Mouse (Mus musculus) testis, adult 2 months (tissue): ENCODE data around the gene Rccd1. TPM values are rescaled to one million over a fixed set of nuclear protein-coding genes. Genes with fewer than 3 reads are reported as not detected.

ENCODE experiments used
- H3K27ac ChIP-seq: fragments of 200-500 bp; 2 replicates; pipeline ENCODE4 v1.5.1; 2012; ENCODE audit warnings: low read depth, low read length; ENCODE audit not compliant: control insufficient read depth, insufficient read depth
- H3K27me3 ChIP-seq: fragments of 200-500 bp; 2 replicates; pipeline ENCODE4 v1.6.1; 2012; ENCODE audit warnings: mild to moderate bottlenecking, low read length, moderate library complexity; ENCODE audit not compliant: control insufficient read depth, insufficient read depth
- H3K36me3 ChIP-seq: fragments of 200-500 bp; 2 replicates; pipeline ENCODE4 v1.6.1; 2012; ENCODE audit warnings: mild to moderate bottlenecking, low read length; ENCODE audit not compliant: control insufficient read depth, insufficient read depth
- H3K4me1 ChIP-seq: fragments of 200-500 bp; 2 replicates; pipeline ENCODE4 v1.6.1; 2012; ENCODE audit warnings: low read length; ENCODE audit not compliant: control insufficient read depth, insufficient read depth
- H3K4me3 ChIP-seq: fragments of 200-500 bp; 2 replicates; pipeline ENCODE4 v1.5.1; 2012; ENCODE audit warnings: low read depth, mild to moderate bottlenecking, low read length, moderate library complexity, mixed read lengths; ENCODE audit not compliant: control insufficient read depth
- CTCF ChIP-seq: fragments of 200-500 bp; IDR thresholded peaks from 2 replicates; pipeline ENCODE4 v1.5.1; 2012; ENCODE audit warnings: low read depth, mild to moderate bottlenecking, inconsistent platforms, low read length, moderate library complexity; ENCODE audit not compliant: control insufficient read depth, insufficient read depth, insufficient replicate concordance
- POLR2A ChIP-seq: fragments of 200-500 bp; IDR thresholded peaks from 2 replicates; pipeline ENCODE4 v1.6.1; 2012; ENCODE audit warnings: low read depth, mild to moderate bottlenecking, inconsistent platforms, low read length, moderate library complexity; ENCODE audit not compliant: control insufficient read depth
- polyA plus RNA-seq: library from polyadenylated mRNA; depleted of rRNA; stranded (reverse); fragments of >200 nt; gene quantifications from 2 replicates; pipeline ENCODE4 v1.2.3, GENCODE M21; 2012

Rccd1 gene
- polyA plus RNA-seq, 1 experiment: 5.6 TPM

DNA sequence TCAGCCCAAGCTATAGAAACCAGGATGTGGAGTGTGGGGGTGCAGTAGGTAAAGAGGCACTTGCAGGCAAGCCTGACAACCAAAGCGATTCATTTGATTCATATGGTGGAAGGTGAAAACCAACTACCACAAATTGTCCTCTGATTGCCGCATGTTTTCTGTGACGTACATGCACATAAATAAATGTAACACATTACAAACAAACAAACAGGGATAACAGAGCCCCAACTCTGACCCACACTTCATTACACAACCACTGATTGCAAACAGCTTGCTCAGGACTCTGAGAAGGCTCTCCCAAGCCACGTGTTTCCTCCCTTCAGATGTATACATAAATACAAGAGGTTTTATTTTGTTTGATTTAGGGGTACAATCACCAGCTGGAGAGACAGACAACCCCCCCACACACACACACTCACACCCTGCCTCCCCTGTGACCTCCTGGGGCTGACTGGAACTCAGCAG, 45.7 kb upstream of the Rccd1 start:
- Histone ChIP-seq H3K4me1 (peaks cover 7% of the 10 kb centered on the region), H3K27ac (peak overlapping the region; percentile 92), H3K27me3 (no peaks in the 10 kb centered on the region), H3K36me3 (peaks cover 5% of the 10 kb centered on the region), H3K4me3 (peak overlapping the region; percentile 96)
- TF ChIP-seq POLR2A (no peak), CTCF (no peak)

DNA sequence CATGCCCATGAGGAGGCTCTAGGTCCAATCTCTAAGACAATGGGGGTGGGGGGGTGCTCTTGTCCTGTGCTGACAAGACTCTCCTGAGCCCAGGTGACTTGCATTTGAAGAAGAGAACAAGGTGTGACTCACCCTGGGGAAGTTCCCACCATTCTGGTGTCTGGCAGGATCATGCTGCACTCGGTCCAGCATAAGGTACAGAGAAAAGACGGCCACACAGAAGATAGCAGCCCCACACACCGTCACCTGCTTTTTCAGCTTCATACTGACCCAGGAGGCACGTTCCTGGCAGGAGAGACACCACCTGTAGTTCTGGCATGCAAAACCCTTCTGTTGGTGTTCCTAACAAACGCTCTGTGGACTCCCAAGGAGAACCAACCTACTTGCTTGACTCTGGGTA, 45.2 kb upstream of the Rccd1 start:
- Histone ChIP-seq H3K27me3 (no peaks in the 10 kb centered on the region), H3K4me1 (peaks cover 7% of the 10 kb centered on the region), H3K4me3 (peak overlapping the region; percentile 96; the same call in 1 of the 2 replicates), H3K27ac (0 out of 2 replicates have a peak overlapping the region, but pooled peaks have one; percentile 20), H3K36me3 (peaks cover 5% of the 10 kb centered on the region)
- TF ChIP-seq CTCF (no peak), POLR2A (no peak)

DNA sequence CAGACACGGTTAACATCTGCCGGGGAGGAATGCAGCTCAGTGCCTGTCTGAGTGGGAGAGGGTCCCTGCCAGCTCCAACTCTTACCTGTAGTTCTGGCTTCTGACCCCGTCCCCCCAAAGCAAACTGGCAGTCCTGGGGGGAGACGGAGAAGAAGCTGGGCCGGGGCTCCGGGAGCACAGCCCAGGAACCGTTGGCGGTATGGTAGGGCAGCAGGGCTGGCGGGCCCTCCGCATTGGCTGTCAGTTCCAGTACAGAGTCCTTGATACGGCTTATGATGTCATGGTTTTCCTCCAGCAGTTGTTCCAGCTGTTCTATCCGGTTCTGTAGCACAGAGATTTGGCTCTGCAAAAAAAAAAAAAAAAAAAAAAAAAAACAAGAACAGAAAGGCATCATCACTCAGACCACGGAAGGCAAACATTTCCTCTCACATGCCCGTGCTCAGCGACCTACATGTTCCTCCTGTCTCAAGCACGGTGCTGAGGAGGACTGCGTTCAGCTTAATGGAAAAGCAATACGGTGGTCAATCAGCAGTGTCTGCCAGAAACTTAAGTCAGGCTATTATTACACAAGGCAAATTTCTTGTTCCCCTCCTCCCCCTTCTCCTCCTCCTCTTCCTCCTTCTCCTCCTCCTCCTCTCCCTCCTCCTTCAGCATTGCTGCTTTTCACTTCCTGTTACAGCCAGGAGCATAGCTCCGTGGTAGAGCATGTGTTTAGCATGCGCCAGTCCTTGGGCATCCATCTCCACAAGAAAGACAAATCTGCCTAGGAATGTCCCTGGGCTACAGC, 44.6 kb upstream of the Rccd1 start:
- no peak for TF ChIP-seq CTCF
- TF ChIP-seq POLR2A: no peak
- peak overlapping the region; percentile 7; the same call in 1 of the 2 replicates for H3K27ac ChIP-seq

DNA sequence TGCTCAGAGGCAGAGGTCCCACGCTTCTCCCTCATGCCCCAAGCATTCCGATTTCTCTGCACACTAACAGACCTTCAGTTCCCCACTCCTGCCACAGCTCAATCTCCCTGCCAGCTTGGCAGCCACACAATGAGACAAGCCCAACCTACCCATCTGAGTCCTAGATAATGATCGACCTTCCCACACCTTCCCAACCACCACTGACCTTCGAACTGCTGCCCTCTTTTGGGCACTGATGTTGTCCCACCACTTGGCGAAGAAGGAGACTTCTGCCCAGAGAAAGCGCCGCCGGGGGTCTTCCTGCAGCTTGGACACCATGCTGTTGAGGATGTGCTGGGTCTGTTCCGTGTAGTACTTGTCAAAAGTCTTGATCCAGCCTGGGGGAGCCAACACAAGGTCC, 43.8 kb upstream of the Rccd1 start:
- TF ChIP-seq POLR2A (no peak), CTCF (no peak)
- Histone ChIP-seq H3K27me3 (no peaks in the 10 kb centered on the region), H3K36me3 (peaks cover 5% of the 10 kb centered on the region), H3K4me1 (peaks cover 7% of the 10 kb centered on the region), H3K4me3 (no peak overlapping the region), H3K27ac (no peak overlapping the region)

More for the DNA sequence above, 44.6 kb upstream of the Rccd1 start:
- H3K4me3 ChIP-seq: no peak overlapping the region
- peaks cover 7% of the 10 kb centered on the region for H3K4me1 ChIP-seq
- H3K27me3 ChIP-seq: no peaks in the 10 kb centered on the region
- peaks cover 5% of the 10 kb centered on the region for H3K36me3 ChIP-seq

DNA sequence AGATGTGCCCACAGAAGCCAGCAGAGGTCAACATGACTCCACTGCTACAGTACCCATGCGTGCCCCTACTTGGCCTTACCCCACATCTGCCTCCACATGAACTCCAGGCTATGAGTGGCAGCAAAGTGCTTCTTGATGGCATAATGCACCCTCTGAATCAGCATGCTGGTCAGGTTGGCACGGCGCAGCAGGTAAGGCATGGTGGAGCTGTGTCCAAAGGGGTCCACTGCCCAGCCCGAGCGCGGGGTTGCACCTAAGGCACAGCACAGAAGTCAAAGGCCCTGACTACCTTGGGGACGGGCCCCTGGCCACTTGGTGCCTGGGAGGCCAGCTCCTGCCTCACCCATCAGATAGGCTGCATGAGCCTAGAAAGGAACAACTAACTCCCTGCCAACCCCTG, 43.0 kb upstream of the Rccd1 start:
- TF ChIP-seq CTCF (no peak; the same call in 1 of the 2 replicates), POLR2A (no peak)
- no peak overlapping the region for H3K27ac ChIP-seq
- no peak overlapping the region for H3K4me3 ChIP-seq
- H3K27me3 ChIP-seq: no peaks in the 10 kb centered on the region
- H3K36me3 ChIP-seq: peaks cover 7% of the 10 kb centered on the region
- H3K4me1 ChIP-seq: peaks cover 7% of the 10 kb centered on the region

DNA sequence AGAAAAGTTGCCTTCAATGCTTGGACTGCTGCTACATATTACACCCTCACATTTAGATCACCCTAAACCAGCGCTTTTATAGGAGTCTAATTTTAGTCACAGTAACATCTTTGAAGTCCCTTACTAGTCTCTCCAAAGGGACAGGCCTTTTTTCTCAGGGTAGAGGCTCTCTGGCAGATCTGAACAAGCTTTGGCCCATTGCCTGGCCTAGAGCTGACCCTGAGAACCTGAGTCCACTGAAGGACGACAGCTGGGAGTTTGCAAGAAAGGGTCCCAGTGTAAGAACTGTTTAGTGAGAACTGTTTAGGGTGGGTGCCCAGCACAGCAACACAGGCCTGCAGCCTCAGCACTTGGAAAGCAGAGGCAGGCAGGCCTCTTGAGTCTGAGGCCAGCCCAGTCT, 41.5 kb upstream of the Rccd1 start:
- Histone ChIP-seq H3K36me3 (peaks cover 7% of the 10 kb centered on the region), H3K27ac (no peak overlapping the region), H3K4me1 (peaks cover 7% of the 10 kb centered on the region), H3K4me3 (no peak overlapping the region), H3K27me3 (no peaks in the 10 kb centered on the region)
- TF ChIP-seq POLR2A (no peak), CTCF (no peak)

DNA sequence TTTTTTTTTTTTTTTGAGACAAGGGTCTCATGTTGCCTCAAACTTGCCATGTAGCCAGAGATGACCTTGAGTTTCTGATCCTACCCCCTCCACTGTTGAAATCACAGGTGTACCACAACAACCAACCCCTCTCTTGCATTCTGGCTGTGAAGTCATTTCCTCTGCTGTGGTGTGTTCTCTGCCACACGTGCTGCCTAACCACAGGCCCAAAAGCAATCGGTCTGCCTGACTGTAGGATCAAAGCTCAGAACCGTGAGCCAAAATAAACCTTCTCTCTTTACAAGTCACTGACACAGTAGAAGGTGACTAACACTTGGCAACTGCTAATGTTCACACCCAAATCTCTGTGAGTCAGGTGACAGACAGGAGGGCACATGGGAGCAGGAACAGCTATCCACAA, 36.2 kb upstream of the Rccd1 start:
- no peak overlapping the region for H3K4me3 ChIP-seq
- peaks cover 2% of the 10 kb centered on the region for H3K4me1 ChIP-seq
- TF ChIP-seq POLR2A: no peak
- H3K36me3 ChIP-seq: peaks cover 8% of the 10 kb centered on the region
- H3K27ac ChIP-seq: no peak overlapping the region
- H3K27me3 ChIP-seq: no peaks in the 10 kb centered on the region

DNA sequence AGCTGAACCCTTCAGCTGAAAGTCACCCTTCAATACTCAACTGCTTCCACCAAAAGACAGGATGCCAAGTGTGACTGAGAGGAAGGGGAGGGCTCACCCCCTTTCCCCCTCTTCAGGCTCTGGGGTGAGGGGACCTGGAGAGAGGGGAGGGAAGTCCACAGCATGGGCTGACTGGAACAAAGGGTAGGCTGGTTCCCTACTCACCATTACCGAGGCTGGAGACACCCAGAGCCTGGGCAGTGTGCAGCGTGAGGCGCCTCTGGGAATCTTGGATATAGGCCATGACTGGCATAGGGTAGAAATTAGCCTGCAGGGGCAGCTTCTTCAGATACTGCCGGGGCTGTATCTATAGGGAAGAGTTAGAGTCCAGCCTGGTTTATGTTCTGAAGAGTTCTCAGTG, 33.8 kb upstream of the Rccd1 start:
- Histone ChIP-seq H3K36me3 (peaks cover 8% of the 10 kb centered on the region), H3K4me3 (no peak overlapping the region), H3K27me3 (no peaks in the 10 kb centered on the region), H3K27ac (peak overlapping the region; percentile 55; the same call in 1 of the 2 replicates), H3K4me1 (peaks cover 2% of the 10 kb centered on the region)
- TF ChIP-seq CTCF: no peak
- TF ChIP-seq POLR2A: no peak
